8 mouse cellular contexts compared by ENCODE assay signal in genomic region chr5:53672352-53672751, GRCm38 (mm10). TPM values are rescaled to one million over a fixed set of nuclear protein-coding genes. Genes with fewer than 3 reads are reported as not detected.
DNase-seq lines count a peak whose midpoint lies in the region; ATAC-seq lines count a peak whose summit lies in the region.

No protein-coding gene starts in this region.

- H3K9ac ChIP-seq in hindbrain, embryonic 16.5 days (ENCODE audit: low read depth, low read length): no peak overlapping the region

- no peaks in the 10 kb centered on the region for H3K9me3 ChIP-seq in hindbrain, embryonic 16.5 days (ENCODE audit: control insufficient read depth, low read length)

- WGBS in hindbrain, embryonic 16.5 days: 23% methylated on average over 5 of the region's 5 CpGs

- H3K4me1 ChIP-seq in hindbrain, embryonic 16.5 days (ENCODE audit: control insufficient read depth, insufficient read depth, low read depth, low read length): no peaks in the 10 kb centered on the region

- H3K4me3 ChIP-seq in hindbrain, embryonic 16.5 days (ENCODE audit: low read length): no peak overlapping the region

- H3K36me3 ChIP-seq in hindbrain, embryonic 16.5 days (ENCODE audit: control insufficient read depth, insufficient read depth, low read length): no peaks in the 10 kb centered on the region

- peak; percentile 83 for ATAC-seq in hindbrain, embryonic 16.5 days
- peak; percentile 72 for ATAC-seq in megakaryocyte, adult 5-6 weeks (ENCODE audit: poor library complexity, severe bottlenecking)
- no peak for ATAC-seq in erythroblast, adult 5-6 weeks (replicated peaks; ENCODE audit: low FRiP score, poor library complexity, severe bottlenecking)

- no peak overlapping the region for H3K27ac ChIP-seq in hindbrain, embryonic 16.5 days (ENCODE audit: low read depth, low read length)

- no peaks in the 10 kb centered on the region for H3K27me3 ChIP-seq in hindbrain, embryonic 16.5 days (replicated peaks; ENCODE audit: control insufficient read depth, insufficient read depth, low read length)

- H3K4me2 ChIP-seq in hindbrain, embryonic 16.5 days (ENCODE audit: low read length): no peak overlapping the region

- DNase-seq in T-cell, adult 2 months (ENCODE audit: low spot score): peak; percentile 43
- peak; percentile 54 for DNase-seq in cerebellum, adult 9-10 months
- DNase-seq in frontal cortex, postnatal 25 days (ENCODE audit: low spot score in 2 of 2): peak; percentile 46 to 60
- DNase-seq in layer of hippocampus, postnatal 25 days (ENCODE audit: extremely low spot score in 1 of 2, low spot score in 1 of 2): peak; percentile 26 to 73
- peak; percentile 71 for DNase-seq in right cerebral cortex, postnatal 14 days

RNA-seq across cellular contexts. Expression of gene Cckar, which starts 35.2 kb away (rescaled TPM):
- 0.70 and 0.79 TPM in 2 replicates for polyA plus RNA-seq in hindbrain, embryonic 16.5 days (2015; fragmentation: Nextera tagmentation; extraction: Ambion mirVana)
- not detected for total RNA-seq in layer of hippocampus, postnatal 25 days (2021)
- total RNA-seq in megakaryocyte, adult 5-6 weeks (2015): not detected in 2 replicates
- total RNA-seq in megakaryocyte, adult 5-6 weeks (2017): not detected in 2 replicates
- not detected in 2 replicates for total RNA-seq in erythroblast, adult 5-6 weeks (2015; ENCODE audit: low replicate concordance)
- not detected in 2 replicates for total RNA-seq in erythroblast, adult 5-6 weeks (2017; ENCODE audit: low replicate concordance)
